Mouse (Mus musculus): Measurements from ENCODE around the gene Sept5. TPM values are rescaled to one million over a fixed set of nuclear protein-coding genes. Genes with fewer than 3 reads are reported as not detected.

The Sept5 gene
- total RNA-seq, 4 experiments from 2014 or later = 8.5 to 18.5 (median 12.0) TPM

- no peak for DNase-seq
These were observed 18.0 kb downstream of the Sept5 start for GRCm38 (mm10) chr16:18611752-18612151.

- no peak for DNase-seq
These were observed 20.7 kb downstream of the Sept5 start for GRCm38 (mm10) chr16:18609099-18609498.

- DNase-seq = no peak
These were observed 21.5 kb downstream of the Sept5 start for GRCm38 (mm10) chr16:18608226-18608625.

GRCm38 (mm10) chr16:18605705-18606104, 24.0 kb downstream of the Sept5 start:
- no peak for DNase-seq

- no peak for DNase-seq
These were observed 25.5 kb downstream of the Sept5 start for GRCm38 (mm10) chr16:18604267-18604701.

- no peak for DNase-seq
These were observed 28.3 kb downstream of the Sept5 start for GRCm38 (mm10) chr16:18601447-18601846.

GRCm38 (mm10) chr16:18598006-18598405, 31.7 kb downstream of the Sept5 start:
- DNase-seq = no peak

- no peak for DNase-seq
These were observed 33.5 kb downstream of the Sept5 start for GRCm38 (mm10) chr16:18596255-18596654.

GRCm38 (mm10) chr16:18593930-18594329, 35.8 kb downstream of the Sept5 start:
- DNase-seq = no peak

GRCm38 (mm10) chr16:18591047-18592018, 38.4 kb downstream of the Sept5 start:
- DNase-seq = no peak

GRCm38 (mm10) chr16:18589804-18590790, 39.7 kb downstream of the Sept5 start, which contains the start of gene Tbx1:
Gene Tbx1, minus strand, starts transcription at chr16:18590671.
- no peak for DNase-seq

- no peak for DNase-seq
These were observed 40.6 kb downstream of the Sept5 start for GRCm38 (mm10) chr16:18589080-18589621.

GRCm38 (mm10) chr16:18588738-18589055, 41.1 kb downstream of the Sept5 start:
- no peak for DNase-seq

- no peak for DNase-seq
These were observed 41.7 kb downstream of the Sept5 start for GRCm38 (mm10) chr16:18587847-18588737.

GRCm38 (mm10) chr16:18586906-18587546, 42.7 kb downstream of the Sept5 start:
- DNase-seq = no peak

GRCm38 (mm10) chr16:18586076-18586905, 43.5 kb downstream of the Sept5 start:
- no peak for DNase-seq

- DNase-seq = no peak
These were observed 44.1 kb downstream of the Sept5 start for GRCm38 (mm10) chr16:18585676-18586075.

GRCm38 (mm10) chr16:18584901-18585510, 44.7 kb downstream of the Sept5 start:
- DNase-seq = no peak

GRCm38 (mm10) chr16:18583673-18584357, 45.9 kb downstream of the Sept5 start:
- DNase-seq = no peak
